Mouse (Mus musculus): ENCODE data around the gene Chic2. TPM values are rescaled to one million over a fixed set of nuclear protein-coding genes. Genes with fewer than 3 reads are reported as not detected.

Chic2 gene
- polyA plus RNA-seq, 1 experiment from 2014 or later = 30.2 TPM

DNA sequence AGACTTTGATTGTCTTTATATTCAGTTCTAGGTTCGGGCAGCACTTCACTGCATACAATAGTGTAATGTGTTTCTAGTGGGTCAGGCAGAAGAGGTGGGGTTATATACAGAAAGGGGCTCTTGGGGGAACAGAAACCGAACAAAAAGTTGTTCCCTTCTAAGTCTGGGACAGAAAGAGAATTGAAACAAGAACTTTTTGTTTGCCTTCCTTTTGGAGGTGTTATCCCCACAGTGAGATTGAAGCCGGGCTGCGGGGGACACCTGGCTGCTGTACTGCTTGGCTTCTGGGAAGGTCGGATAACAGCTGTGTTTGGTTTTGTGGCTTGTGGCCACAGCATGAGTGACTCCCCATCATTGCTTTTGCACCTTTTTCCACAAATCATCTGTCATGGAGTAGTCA lies 93.2 kb downstream of the Chic2 start:
- no peak for ATAC-seq (ENCODE audit: low FRiP score)
- 87% methylated on average over 5 of the region's 5 CpGs for WGBS
- H3K27ac ChIP-seq (replicated peaks) = no peak overlapping the region

DNA sequence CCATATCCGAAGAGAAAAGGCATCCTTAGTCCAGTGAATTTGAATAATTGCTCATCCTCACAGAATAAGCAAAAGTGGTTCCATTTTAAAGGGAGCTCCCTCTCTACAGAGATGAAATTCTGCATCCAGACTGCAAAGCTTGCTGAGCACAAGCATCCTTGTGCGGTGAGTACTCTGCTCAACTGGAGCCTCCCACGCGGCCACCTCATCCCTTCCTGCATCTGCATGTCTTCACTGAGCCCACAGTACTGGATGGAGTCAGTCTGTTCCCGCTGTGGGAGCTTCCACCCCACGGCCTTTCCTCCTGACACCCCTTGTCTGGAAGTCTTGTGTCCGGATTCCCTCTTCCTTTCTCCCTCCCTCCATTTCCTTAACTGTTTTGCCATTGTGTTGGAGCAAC lies 95.3 kb downstream of the Chic2 start:
- no peak overlapping the region for H3K4me2 ChIP-seq
- no peak overlapping the region for H3K4me3 ChIP-seq (replicated peaks)
- WGBS = 80% methylated on average over 7 of the region's 7 CpGs

More for the DNA sequence above, 93.2 kb downstream of the Chic2 start:
- Histone ChIP-seq H3K27me3 (replicated peaks) (peaks cover 13% of the 10 kb centered on the region), H3K4me2 (no peak overlapping the region), H3K4me3 (replicated peaks) (no peak overlapping the region), H3K9me3 (replicated peaks) (no peaks in the 10 kb centered on the region), H3K9ac (replicated peaks) (no peak overlapping the region), H3K4me1 (peaks cover 2% of the 10 kb centered on the region; the same call in 1 of the 2 replicates), H3K36me3 (no peaks in the 10 kb centered on the region)

DNA sequence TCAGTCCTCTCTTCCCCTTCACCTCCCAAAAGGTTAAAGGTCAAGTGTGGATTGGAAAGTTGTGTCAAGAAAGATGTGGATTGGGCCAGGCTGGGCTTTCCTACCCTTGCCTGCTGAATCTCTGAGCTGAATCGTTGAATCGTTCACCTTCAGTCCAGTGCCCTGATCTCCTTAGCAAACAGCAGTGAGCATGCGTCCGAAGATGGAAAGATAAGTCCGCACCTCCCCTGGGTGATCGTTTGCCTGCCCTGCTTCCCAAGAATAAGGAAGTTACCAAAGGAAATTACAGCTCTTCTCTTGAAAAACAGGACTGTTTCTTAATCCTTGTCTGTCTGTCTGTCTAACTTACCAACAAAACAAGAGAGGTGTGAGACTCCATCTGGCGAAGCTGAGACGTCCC lies 96.1 kb downstream of the Chic2 start:
- Histone ChIP-seq H3K27me3 (replicated peaks) (peaks cover 18% of the 10 kb centered on the region), H3K4me1 (peaks cover 10% of the 10 kb centered on the region), H3K9ac (replicated peaks) (no peak overlapping the region), H3K9me3 (replicated peaks) (no peaks in the 10 kb centered on the region), H3K4me2 (no peak overlapping the region), H3K36me3 (no peaks in the 10 kb centered on the region), H3K27ac (replicated peaks) (no peak overlapping the region), H3K4me3 (replicated peaks) (no peak overlapping the region)
- no peak for ATAC-seq (ENCODE audit: low FRiP score)
- WGBS = 90% methylated on average over 8 of the region's 8 CpGs

More for the DNA sequence above, 95.3 kb downstream of the Chic2 start:
- H3K9ac ChIP-seq (replicated peaks) = no peak overlapping the region
- no peaks in the 10 kb centered on the region for H3K9me3 ChIP-seq (replicated peaks)
- ATAC-seq (ENCODE audit: low FRiP score) = no peak
- H3K27me3 ChIP-seq (replicated peaks) = peaks cover 18% of the 10 kb centered on the region
- H3K36me3 ChIP-seq = no peaks in the 10 kb centered on the region
- H3K4me1 ChIP-seq = peaks cover 2% of the 10 kb centered on the region; the same call in 1 of the 2 replicates
- H3K27ac ChIP-seq (replicated peaks) = no peak overlapping the region

Other genes with a start within 250 kb of the Chic2 start
- gene Gsx2, start 30.8 kb upstream of the Chic2 start, polyA plus RNA-seq (2015; fragmentation: Nextera tagmentation; extraction: Ambion mirVana) = 0.20 TPM in 1 of 2 replicates, not detected in the other
- gene Pdgfra, start 107.5 kb upstream of the Chic2 start, polyA plus RNA-seq (2015; fragmentation: Nextera tagmentation; extraction: Ambion mirVana) = 16.0 and 18.9 TPM in 2 replicates

Measured in neural tube, embryonic 15.5 days (tissue).